Mouse (Mus musculus) embryonic fibroblast, embryonic 13.5 days (primary cell): ENCODE data around the gene Coq7.

Experiments
- CTCF ChIP-seq: IDR thresholded peaks from 2 replicates; pipeline ENCODE4 v1.5.1; 2011; ENCODE audit warnings: mild to moderate bottlenecking, control low read depth, low read length, moderate library complexity, borderline replicate concordance; ENCODE audit not compliant: insufficient read depth
- POLR2A ChIP-seq: IDR thresholded peaks from 2 replicates; pipeline ENCODE4 v1.6.1; 2011; ENCODE audit warnings: low read depth, mild to moderate bottlenecking, control low read depth, low read length, moderate library complexity

DNA sequence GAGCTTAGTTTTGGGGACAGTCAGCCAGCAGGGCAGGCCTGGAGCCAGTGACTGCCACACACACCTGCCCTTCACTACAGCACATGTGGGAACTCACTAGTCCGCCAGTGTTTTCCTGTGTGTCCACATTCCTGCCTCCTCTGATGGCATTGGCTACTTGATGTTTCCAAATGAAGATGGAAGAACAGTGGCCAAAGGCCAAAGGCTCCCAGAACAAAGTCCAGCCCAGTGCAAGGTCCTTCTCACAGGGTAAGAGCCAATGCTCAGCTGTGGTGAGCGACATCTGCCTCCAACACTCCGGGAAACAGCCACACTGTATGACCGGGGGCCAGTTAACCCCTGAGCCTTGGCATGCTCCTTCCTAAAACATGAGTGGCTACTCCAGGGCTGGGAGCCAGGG, 11.0 kb upstream of the Coq7 start:
- TF ChIP-seq CTCF (no peak), POLR2A (no peak)
